ENCODE assay signal across 21 mouse cellular contexts in genomic region chr11:72113296-72113695, GRCm38 (mm10). TPM values are rescaled to one million over a fixed set of nuclear protein-coding genes. Genes with fewer than 3 reads are reported as not detected.
A peak's percentile ranks its signal among the peaks of the same experiment; 100 is the strongest.
DNase-seq lines count a peak whose midpoint lies in the region; ATAC-seq and TF ChIP-seq lines count a peak whose summit lies in the region.
"Had no signal": no experiment of that assay in that cellular context is flagged by ENCODE, and none has a peak within 500 bp of the region (broad histone marks: within the 10 kb centered on the region; RNA-seq: fewer than 3 reads in every experiment).

No protein-coding gene starts in this region.

- no peak for ATAC-seq in limb, embryonic 11.5 days (ENCODE audit: insufficient number of reproducible peaks, low FRiP score, low TSS enrichment, low read depth)
- ATAC-seq in CD4-positive, CD25-positive, alpha-beta regulatory T cell, adult 4 months = no peak
- ATAC-seq: activated CD4-positive, CD25-positive, alpha-beta regulatory T cell, adult 4 months; forebrain, embryonic 15.5 days; liver, embryonic 12.5 days had no signal

- peak; percentile 40 for DNase-seq in adrenal gland, postnatal 14 days
- no peak for DNase-seq in adrenal gland, postnatal 10 days
- DNase-seq in limb, embryonic 11.5 days (ENCODE audit: low spot score) = peak; percentile 51
- DNase-seq in limb, embryonic 10.5 days (ENCODE audit: low spot score) = no peak
- DNase-seq in adipocyte (ENCODE audit: low spot score) = peak; percentile 6
- no peak for DNase-seq in layer of hippocampus, adult 2 months (ENCODE audit: low spot score in 2 of 2)
- DNase-seq: adrenal gland, postnatal 36 days; cerebellum, adult 11-12 months; cerebellum, postnatal 25 days; left cerebral cortex, postnatal 4 days; thymus, postnatal 25 days had no signal

- H3ac ChIP-seq in myocyte (ENCODE audit: control insufficient read depth, insufficient read length) = no peak overlapping the region

- H3K9ac ChIP-seq in limb, embryonic 11.5 days (ENCODE audit: low read length) = no peak overlapping the region
- H3K9ac ChIP-seq: forebrain, embryonic 15.5 days; hindbrain, embryonic 12.5 days; liver, embryonic 12.5 days; lung, embryonic 15.5 days; midbrain, embryonic 12.5 days had no signal

- no peak for TF ChIP-seq CTCF in layer of hippocampus, adult 2 months (conservative IDR thresholded peaks at IDR 0.05)

- H3K9me3 ChIP-seq in limb, embryonic 11.5 days (ENCODE audit: control insufficient read depth, low read length) = no peaks in the 10 kb centered on the region
- H3K9me3 ChIP-seq in limb, embryonic 10.5 days (replicated peaks) = no peaks in the 10 kb centered on the region
- H3K9me3 ChIP-seq: forebrain, embryonic 15.5 days; hindbrain, embryonic 12.5 days; liver, embryonic 12.5 days; lung, embryonic 15.5 days; midbrain, embryonic 12.5 days had no signal

- H3K4me3 ChIP-seq in limb, embryonic 11.5 days (ENCODE audit: low read depth, low read length) = no peak overlapping the region
- H3K4me3 ChIP-seq in limb, embryonic 10.5 days = no peak overlapping the region
- H3K4me3 ChIP-seq in myocyte = no peak overlapping the region
- H3K4me3 ChIP-seq in layer of hippocampus, adult 2 months = no peak overlapping the region
- H3K4me3 ChIP-seq: forebrain, embryonic 15.5 days; hindbrain, embryonic 12.5 days; left cerebral cortex, adult 2 months; liver, embryonic 12.5 days; lung, embryonic 15.5 days; midbrain, embryonic 12.5 days had no signal

- no peak for TF ChIP-seq POLR2A in myocyte (IDR thresholded peaks at IDR 0.05; ENCODE audit: insufficient read length, low read depth)

- H3K79me2 ChIP-seq in myocyte (ENCODE audit: control insufficient read depth, insufficient read depth) = no peaks in the 10 kb centered on the region

- H3K36me3 ChIP-seq in limb, embryonic 11.5 days (ENCODE audit: control insufficient read depth, insufficient read depth, low read length) = no peaks in the 10 kb centered on the region
- H3K36me3 ChIP-seq in limb, embryonic 10.5 days = no peaks in the 10 kb centered on the region
- no peaks in the 10 kb centered on the region for H3K36me3 ChIP-seq in myocyte (ENCODE audit: control insufficient read depth, insufficient read depth)
- H3K36me3 ChIP-seq: forebrain, embryonic 15.5 days; hindbrain, embryonic 12.5 days; liver, embryonic 12.5 days; lung, embryonic 15.5 days; midbrain, embryonic 12.5 days had no signal

- 56% methylated on average over 4 of the region's 4 CpGs for WGBS in limb, embryonic 11.5 days
- 68% methylated on average over 4 of the region's 4 CpGs for WGBS in limb, embryonic 10.5 days

- H3K27ac ChIP-seq in limb, embryonic 11.5 days (replicated peaks; ENCODE audit: low read depth, low read length) = no peak overlapping the region
- no peak overlapping the region for H3K27ac ChIP-seq in limb, embryonic 10.5 days
- H3K27ac ChIP-seq in layer of hippocampus, adult 2 months = no peak overlapping the region
- H3K27ac ChIP-seq: forebrain, embryonic 15.5 days; hindbrain, embryonic 12.5 days; left cerebral cortex, adult 2 months; liver, embryonic 12.5 days; lung, embryonic 15.5 days; macrophage; midbrain, embryonic 12.5 days had no signal

- H3K4me1 ChIP-seq in limb, embryonic 11.5 days (ENCODE audit: control insufficient read depth, insufficient read depth, low read length) = no peaks in the 10 kb centered on the region
- H3K4me1 ChIP-seq in limb, embryonic 10.5 days = no peaks in the 10 kb centered on the region
- H3K4me1 ChIP-seq: liver, embryonic 12.5 days; lung, embryonic 15.5 days had no signal

- no peaks in the 10 kb centered on the region for H3K27me3 ChIP-seq in limb, embryonic 11.5 days (ENCODE audit: control insufficient read depth, insufficient read depth, low read length)
- H3K27me3 ChIP-seq in limb, embryonic 10.5 days (ENCODE audit: low read depth, poor library complexity, severe bottlenecking) = no peaks in the 10 kb centered on the region
- no peaks in the 10 kb centered on the region for H3K27me3 ChIP-seq in myocyte (ENCODE audit: control insufficient read depth, insufficient read depth, insufficient read length)
- H3K27me3 ChIP-seq: forebrain, embryonic 15.5 days; liver, embryonic 12.5 days; lung, embryonic 15.5 days; midbrain, embryonic 12.5 days had no signal

- H3K4me2 ChIP-seq in limb, embryonic 11.5 days (ENCODE audit: low read depth, severe bottlenecking) = no peak overlapping the region
- no peak overlapping the region for H3K4me2 ChIP-seq in myocyte (ENCODE audit: low read depth)
- H3K4me2 ChIP-seq: forebrain, embryonic 15.5 days; hindbrain, embryonic 12.5 days; liver, embryonic 12.5 days; lung, embryonic 15.5 days; midbrain, embryonic 12.5 days had no signal

TF ChIP-seq in myocyte, 11 proteins besides CTCF, POLR2A, EP300 and RAD21:
- TF ChIP-seq E2F4 (IDR thresholded peaks at IDR 0.05; ENCODE audit: insufficient read depth) (no peak), MYOD1 (IDR thresholded peaks at IDR 0.05; ENCODE audit: control insufficient read depth in 1 of 3, insufficient read length in 2 of 3, low read depth in 2 of 3) (no peak), MYOG (IDR thresholded peaks at IDR 0.05; ENCODE audit: control insufficient read depth in 1 of 3, insufficient read depth in 1 of 3, insufficient read length in 2 of 3, low read depth in 2 of 3) (no peak), REST (IDR thresholded peaks at IDR 0.05; ENCODE audit: insufficient read depth, insufficient read length) (peak; percentile 58)

RNA-seq across cellular contexts. Expression of gene Pitpnm3, which starts 22.3 kb away (rescaled TPM):
- total RNA-seq in adrenal gland, postnatal 14 days (2021) = 0.63 and 1.4 TPM in 2 replicates
- total RNA-seq in adrenal gland, postnatal 10 days (2021) = 1 to 10 TPM; 1.4 to 1.5 TPM
- polyA plus RNA-seq in limb, embryonic 11.5 days (2014; fragmentation: Nextera tagmentation; extraction: Ambion mirVana) = 0.24 TPM in 1 of 2 replicates, not detected in the other
- 0.03 and 0.04 TPM in 2 replicates for polyA plus RNA-seq in limb, embryonic 10.5 days (2016; fragmentation: Nextera tagmentation; extraction: Ambion mirVana)
- 0.04 TPM for polyA plus RNA-seq in myocyte (2012; fragmentation: generic; extraction: Trizol)
- 10 to 100 TPM; 29.3 to 30.0 TPM for total RNA-seq in layer of hippocampus, adult 2 months (2021)
- under 1 TPM in 1 of 2 experiments, not detected in 1; 0.11 TPM for polyA plus RNA-seq in CD4-positive, CD25-positive, alpha-beta regulatory T cell, adult 4 months (2017; shearing (Covaris generic))
- polyA plus RNA-seq: activated CD4-positive, CD25-positive, alpha-beta regulatory T cell, adult 4 months; macrophage had no signal

Comparison
In these comparisons a context has a peak if more than half of its experiments do, and no peak if none do; other contexts are left out.
1. DNase-seq: peak in adrenal gland, postnatal 14 days (single experiment), limb, embryonic 11.5 days (single experiment) and adipocyte (single experiment); none in adrenal gland, postnatal 10 days (single experiment), limb, embryonic 10.5 days (single experiment) and layer of hippocampus, adult 2 months (0 of 2).